Mouse (Mus musculus) thymus, adult 2 months (tissue): ENCODE results near the gene Cldn7.
A peak's percentile ranks its signal among the peaks of the same experiment; 100 is the strongest.

Experiments used
- CTCF ChIP-seq: fragments of 200-500 bp; IDR thresholded peaks from 2 replicates; pipeline ENCODE4 v1.5.1; 2012; ENCODE audit warnings: mild to moderate bottlenecking, control low read depth, low read length, moderate library complexity, borderline replicate concordance; ENCODE audit not compliant: control insufficient read depth, poor library complexity, insufficient read depth; ENCODE audit errors: extremely low read depth
- POLR2A ChIP-seq: fragments of 200-500 bp; IDR thresholded peaks from 2 replicates; pipeline ENCODE4 v1.6.1; 2012; ENCODE audit warnings: mild to moderate bottlenecking, low read length, control low read depth, moderate library complexity; ENCODE audit not compliant: control insufficient read depth, poor library complexity, insufficient read depth; ENCODE audit errors: extremely low read depth

DNA sequence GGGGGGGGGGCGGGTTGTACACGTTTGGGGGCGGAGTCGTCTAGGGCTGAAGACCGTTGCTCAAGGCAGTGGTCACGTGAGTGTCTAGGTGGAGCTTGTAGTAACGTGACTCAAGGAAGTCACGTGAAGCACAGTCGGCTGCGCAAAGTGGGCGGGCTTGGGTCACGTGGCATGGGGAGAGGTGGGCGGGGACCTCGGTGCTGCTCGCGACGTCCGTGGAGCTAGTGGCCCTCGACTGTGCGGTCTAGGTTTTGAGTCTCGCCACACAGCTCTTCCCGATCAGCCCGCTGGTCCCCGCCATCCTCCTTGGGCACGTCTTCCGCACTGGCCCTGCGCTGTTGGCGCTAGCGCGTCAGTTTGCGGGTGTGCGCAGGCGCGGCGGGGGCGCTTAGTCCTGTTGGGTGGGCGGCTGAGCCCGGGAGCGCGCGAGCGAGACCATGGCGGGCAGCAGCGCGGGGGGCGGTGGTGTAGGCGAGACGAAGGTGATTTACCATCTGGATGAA is 35.9 kb downstream of the Cldn7 start, which contains the start of gene Dvl2:
- TF ChIP-seq POLR2A: peak; percentile 28; the same call in 1 of the 2 replicates
- TF ChIP-seq CTCF: no peak; the same call in 1 of the 2 replicates
